Mouse (Mus musculus) midbrain, embryonic 13.5 days (tissue): Measurements from ENCODE around the gene Pofut2. TPM values are rescaled to one million over a fixed set of nuclear protein-coding genes. Genes with fewer than 3 reads are reported as not detected.

Experiments
- ATAC-seq: fragments of 200-750 bp; cut with Nextera tagmentation; 2 replicates; pipeline ENCODE4 v1.8.0; 2017; ENCODE audit warnings: mild to moderate bottlenecking, moderate TSS enrichment, moderate library complexity
- H3K27ac ChIP-seq: fragments of 300-500 bp; sonication (generic); 2 replicates; pipeline ENCODE4 v1.5.1; 2015; ENCODE audit warnings: inconsistent platforms, mild to moderate bottlenecking, moderate library complexity
- H3K27me3 ChIP-seq: fragments of 300-500 bp; sonication (generic); 2 replicates; pipeline ENCODE4 v1.6.1; 2015; ENCODE audit warnings: mild to moderate bottlenecking, inconsistent platforms
- H3K36me3 ChIP-seq: fragments of 300-500 bp; sonication (generic); 2 replicates; pipeline ENCODE4 v1.6.1; 2015; ENCODE audit warnings: mild to moderate bottlenecking, inconsistent platforms
- H3K4me1 ChIP-seq: fragments of 300-500 bp; sonication (generic); replicated peaks from 2 replicates; pipeline ENCODE4 v1.6.1; 2015; ENCODE audit warnings: inconsistent platforms
- H3K4me2 ChIP-seq: fragments of 300-500 bp; sonication (generic); replicated peaks from 2 replicates; pipeline ENCODE4 v1.6.1; 2015; ENCODE audit warnings: moderate library complexity, mild to moderate bottlenecking, inconsistent platforms
- H3K4me3 ChIP-seq: fragments of 300-500 bp; sonication (generic); replicated peaks from 2 replicates; pipeline ENCODE4 v1.5.1; 2015; ENCODE audit warnings: mild to moderate bottlenecking, inconsistent platforms
- H3K9ac ChIP-seq: fragments of 300-500 bp; sonication (generic); replicated peaks from 2 replicates; pipeline ENCODE4 v1.6.1; 2015; ENCODE audit warnings: mild to moderate bottlenecking, inconsistent platforms
- H3K9me3 ChIP-seq: fragments of 300-500 bp; sonication (generic); 2 replicates; pipeline ENCODE4 v1.6.1; 2016; ENCODE audit warnings: mild to moderate bottlenecking, inconsistent platforms
- whole genome bisulfite sequencing: fragments of 180-500 bp; shearing (Covaris S2); methylation state at CpG from one replicate; pipeline ENCODE4 v1.1.7; 2015; 5-methylcytosine and 5-hydroxymethylcytosine counted together
- polyA plus RNA-seq: library from polyadenylated mRNA; unstranded; fragments of >200 nt; fragmentation: Nextera tagmentation; extraction: Ambion mirVana; gene quantifications from 2 replicates; pipeline ENCODE4 v1.2.1, GENCODE M21; 2015

The Pofut2 gene
- polyA plus RNA-seq = 57.0 and 57.7 TPM in 2 replicates

DNA sequence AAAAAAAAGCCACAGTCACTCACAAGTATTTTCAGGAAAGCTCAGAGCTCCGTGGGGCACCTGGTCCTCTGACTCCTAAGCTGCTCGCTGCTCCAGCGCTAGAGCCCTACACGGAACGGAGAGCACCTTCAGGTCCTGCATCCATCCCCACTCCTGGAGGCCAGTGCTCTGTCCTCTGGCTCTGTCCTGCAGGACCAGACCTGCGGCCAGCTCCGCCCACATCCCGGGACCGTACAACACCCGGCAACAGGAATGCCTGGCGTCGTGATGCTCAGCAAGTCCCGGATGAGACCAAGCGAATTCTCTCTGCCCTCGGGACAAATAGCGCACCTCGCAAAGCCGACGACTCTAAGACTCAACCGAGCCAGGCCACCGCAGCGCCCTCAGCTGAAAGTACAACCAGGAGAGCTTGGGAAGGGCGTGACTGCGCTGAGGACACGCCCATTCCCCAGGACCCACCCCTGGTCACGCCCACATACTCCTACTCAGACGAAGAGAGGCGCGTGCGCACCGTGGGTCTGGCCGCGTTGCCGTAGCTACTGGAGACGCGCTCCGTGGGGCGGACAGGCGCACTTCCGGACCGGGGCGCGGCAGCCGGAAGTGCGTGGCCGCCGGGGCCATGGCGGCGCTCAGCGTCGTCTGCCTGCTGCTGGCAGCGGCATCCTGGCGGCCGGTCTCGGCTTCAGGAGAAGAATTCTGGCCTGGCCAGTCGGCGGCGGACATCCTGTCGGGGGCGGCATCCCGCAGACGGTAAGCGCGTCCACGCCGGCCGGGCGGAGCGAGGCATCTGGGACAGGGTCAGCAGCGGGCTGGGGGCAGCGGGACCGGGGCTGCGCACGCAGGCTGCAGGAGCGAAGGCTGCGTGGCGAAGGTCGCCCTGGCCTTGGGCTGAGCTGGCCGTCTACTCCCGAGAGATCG lies at the start of gene Pofut2:
Pofut2 (plus strand) TSS at position 515 of the 918 bp plus-strand sequence.
- under 1% methylated on average over 76 of the region's 81 CpGs for WGBS
- peak within 1 kb of the TSS; percentile 79 for H3K4me2 ChIP-seq
- peaks cover 21% of the 10 kb centered on the region for H3K4me1 ChIP-seq
- peak within 1 kb of the TSS; percentile 83 for H3K4me3 ChIP-seq
- peaks cover 34% of the 10 kb centered on the region for H3K36me3 ChIP-seq
- no peaks in the 10 kb centered on the region for H3K9me3 ChIP-seq
- peak; percentile 99 for ATAC-seq
- no peaks in the 10 kb centered on the region for H3K27me3 ChIP-seq
- H3K27ac ChIP-seq = peak within 1 kb of the TSS; percentile 88
- peak within 1 kb of the TSS; percentile 88 for H3K9ac ChIP-seq

- no peak overlapping the region for H3K9ac ChIP-seq
- no peaks in the 10 kb centered on the region for H3K27me3 ChIP-seq
- 0 out of 2 replicates have a peak, but pooled peaks cover 6% of the 10 kb centered on the region for H3K4me1 ChIP-seq
- ATAC-seq = no peak
- H3K27ac ChIP-seq = no peak overlapping the region
- no peak overlapping the region for H3K4me3 ChIP-seq
- WGBS = 48% methylated on average over 5 of the region's 5 CpGs
- H3K4me2 ChIP-seq = no peak overlapping the region
- H3K36me3 ChIP-seq = no peaks in the 10 kb centered on the region
- no peaks in the 10 kb centered on the region for H3K9me3 ChIP-seq
Observed at GRCm38 (mm10) chr10:77209261-77209660, 49.8 kb upstream of the Pofut2 start.

DNA sequence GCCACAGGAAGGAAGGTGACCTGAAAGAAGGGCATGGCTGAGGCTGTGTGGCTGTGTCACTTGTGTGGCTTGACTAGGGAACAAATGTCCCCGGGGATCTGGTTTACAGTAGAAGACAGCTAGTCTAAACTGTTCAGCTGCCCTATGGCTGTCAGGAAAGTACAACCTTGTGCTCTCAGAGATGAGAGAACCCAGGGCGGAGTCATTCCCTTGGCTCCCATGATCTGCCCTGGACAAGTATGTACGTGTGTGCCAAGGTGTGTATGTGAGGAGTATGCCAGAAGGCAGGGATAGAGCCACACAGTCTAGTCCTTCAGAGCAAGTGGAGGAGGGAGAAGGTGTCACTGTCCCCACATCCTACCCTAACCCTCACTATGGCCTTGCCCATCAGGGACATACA lies 48.4 kb upstream of the Pofut2 start:
- H3K4me3 ChIP-seq = no peak overlapping the region
- H3K9ac ChIP-seq = no peak overlapping the region
- no peak overlapping the region for H3K27ac ChIP-seq
- H3K36me3 ChIP-seq = no peaks in the 10 kb centered on the region
- no peaks in the 10 kb centered on the region for H3K9me3 ChIP-seq
- ATAC-seq = no peak
- H3K27me3 ChIP-seq = no peaks in the 10 kb centered on the region
- 97% methylated on average over 3 of the region's 3 CpGs for WGBS
- H3K4me2 ChIP-seq = no peak overlapping the region
- no peaks in the 10 kb centered on the region for H3K4me1 ChIP-seq

GRCm38 (mm10) chr10:77211116-77211570 lies 47.9 kb upstream of the Pofut2 start:
- ATAC-seq = no peak
- H3K36me3 ChIP-seq = no peaks in the 10 kb centered on the region
- no peak overlapping the region for H3K9ac ChIP-seq
- H3K27me3 ChIP-seq = no peaks in the 10 kb centered on the region
- H3K4me2 ChIP-seq = no peak overlapping the region
- no peak overlapping the region for H3K4me3 ChIP-seq
- no peak overlapping the region for H3K27ac ChIP-seq
- H3K4me1 ChIP-seq = no peaks in the 10 kb centered on the region
- no peaks in the 10 kb centered on the region for H3K9me3 ChIP-seq
- WGBS = 81% methylated on average over 11 of the region's 11 CpGs

DNA sequence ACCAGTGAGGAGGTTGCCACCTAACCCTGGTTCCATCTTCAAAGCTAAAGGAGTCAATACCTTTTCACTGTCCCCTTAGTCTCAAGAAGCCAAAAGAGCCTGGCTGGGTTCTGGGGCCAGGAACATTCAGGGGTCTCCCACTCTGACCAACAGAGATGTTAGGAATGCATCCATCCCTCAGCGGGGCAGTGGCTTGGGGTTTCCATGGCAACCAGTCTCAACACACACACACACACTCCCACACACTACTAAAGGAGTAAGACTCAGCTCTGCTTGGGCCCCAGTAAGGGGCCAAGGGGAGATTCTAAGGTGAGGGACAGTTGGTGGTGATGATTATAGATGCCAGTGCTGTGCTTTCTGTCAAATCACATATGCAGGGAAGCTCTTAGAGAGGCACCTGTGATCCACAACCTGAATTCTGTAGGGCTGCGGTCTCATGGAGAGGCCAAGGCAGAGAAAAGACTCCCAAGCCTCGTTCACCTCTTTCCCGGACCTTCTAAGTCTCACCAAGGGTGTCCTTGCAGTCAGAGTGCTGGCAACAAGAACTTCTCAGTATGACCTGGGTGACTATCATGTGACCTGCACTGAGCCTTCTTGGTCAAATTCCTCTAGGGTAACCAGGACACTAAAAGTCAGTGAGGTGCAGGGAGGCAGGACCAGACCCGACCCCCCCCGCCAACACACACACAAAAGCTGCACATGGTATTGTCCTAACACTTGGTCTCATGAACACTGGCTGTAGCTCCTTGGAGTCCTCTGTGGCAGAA lies 46.5 kb upstream of the Pofut2 start:
- H3K9ac ChIP-seq = no peak overlapping the region
- no peaks in the 10 kb centered on the region for H3K27me3 ChIP-seq
- no peaks in the 10 kb centered on the region for H3K9me3 ChIP-seq
- H3K4me2 ChIP-seq = no peak overlapping the region
- no peak overlapping the region for H3K4me3 ChIP-seq
- no peak overlapping the region for H3K27ac ChIP-seq
- 72% methylated on average over 6 of the region's 6 CpGs for WGBS
- no peaks in the 10 kb centered on the region for H3K4me1 ChIP-seq
- ATAC-seq = no peak
- H3K36me3 ChIP-seq = no peaks in the 10 kb centered on the region

- no peaks in the 10 kb centered on the region for H3K27me3 ChIP-seq
- ATAC-seq = no peak
- no peak overlapping the region for H3K4me2 ChIP-seq
- H3K9ac ChIP-seq = no peak overlapping the region
- H3K4me3 ChIP-seq = no peak overlapping the region
- 95% methylated on average over 5 of the region's 5 CpGs for WGBS
- H3K4me1 ChIP-seq = no peaks in the 10 kb centered on the region
- no peaks in the 10 kb centered on the region for H3K36me3 ChIP-seq
- H3K9me3 ChIP-seq = no peaks in the 10 kb centered on the region
- no peak overlapping the region for H3K27ac ChIP-seq
Observed at GRCm38 (mm10) chr10:77213483-77213882, 45.5 kb upstream of the Pofut2 start.

DNA sequence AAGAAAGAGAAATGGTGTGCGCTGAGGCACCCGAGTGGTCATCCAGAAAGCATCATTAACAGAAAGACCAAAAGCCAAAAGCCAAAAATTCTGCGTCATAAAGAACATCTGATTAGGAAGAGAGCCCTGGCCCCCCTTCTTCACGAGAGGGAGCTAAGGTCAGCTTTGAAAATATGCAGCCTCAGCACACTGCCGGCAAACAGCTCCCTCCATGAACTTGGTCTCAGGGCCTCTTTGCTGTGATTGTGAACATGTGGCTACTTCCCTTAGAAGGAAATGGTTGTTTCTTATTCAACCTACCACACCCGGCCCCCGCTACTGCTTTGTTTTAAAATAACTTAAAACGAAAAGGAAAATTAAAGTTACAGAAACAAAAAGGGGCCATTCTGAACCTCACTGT lies 44.4 kb upstream of the Pofut2 start:
- H3K4me2 ChIP-seq = no peak overlapping the region
- no peaks in the 10 kb centered on the region for H3K9me3 ChIP-seq
- no peaks in the 10 kb centered on the region for H3K36me3 ChIP-seq
- no peaks in the 10 kb centered on the region for H3K27me3 ChIP-seq
- H3K9ac ChIP-seq = no peak overlapping the region
- no peak for ATAC-seq
- no peaks in the 10 kb centered on the region for H3K4me1 ChIP-seq
- no peak overlapping the region for H3K27ac ChIP-seq
- WGBS = 83% methylated on average over 8 of the region's 8 CpGs
- H3K4me3 ChIP-seq = no peak overlapping the region

DNA sequence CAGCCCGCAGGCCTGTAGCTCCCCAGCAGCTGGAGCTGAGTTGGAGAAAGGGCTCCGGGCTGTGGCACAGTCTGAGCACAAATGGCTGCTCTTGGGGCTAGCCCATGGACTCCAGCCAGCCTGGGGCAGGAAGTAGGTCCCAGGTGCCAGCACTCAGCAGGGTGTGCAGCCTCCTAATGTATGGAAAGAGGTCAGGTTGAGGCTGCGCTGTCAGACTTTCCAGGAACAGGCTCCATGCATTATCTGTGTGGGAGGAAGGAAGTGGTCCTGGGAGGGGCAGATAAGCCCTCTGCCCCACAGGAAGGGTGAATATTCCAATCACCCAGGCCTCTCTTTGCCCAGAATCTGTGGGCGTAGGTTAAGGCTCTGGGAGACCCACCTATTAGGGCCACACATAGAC lies 43.4 kb upstream of the Pofut2 start:
- Histone ChIP-seq H3K27me3 (no peaks in the 10 kb centered on the region), H3K9ac (no peak overlapping the region), H3K27ac (0 out of 2 replicates have a peak overlapping the region, but pooled peaks have one; percentile 30), H3K4me3 (no peak overlapping the region), H3K36me3 (no peaks in the 10 kb centered on the region), H3K9me3 (no peaks in the 10 kb centered on the region), H3K4me1 (no peaks in the 10 kb centered on the region), H3K4me2 (no peak overlapping the region)
- 73% methylated on average over 4 of the region's 4 CpGs for WGBS
- ATAC-seq = no peak

- WGBS = 76% methylated on average over 2 of the region's 2 CpGs
- H3K4me3 ChIP-seq = no peak overlapping the region
- H3K4me2 ChIP-seq = no peak overlapping the region
- H3K4me1 ChIP-seq = no peaks in the 10 kb centered on the region
- no peak for ATAC-seq
- H3K27ac ChIP-seq = no peak overlapping the region
- no peaks in the 10 kb centered on the region for H3K36me3 ChIP-seq
- H3K9me3 ChIP-seq = no peaks in the 10 kb centered on the region
- H3K27me3 ChIP-seq = no peaks in the 10 kb centered on the region
- no peak overlapping the region for H3K9ac ChIP-seq
Observed at GRCm38 (mm10) chr10:77216313-77216712, 42.7 kb upstream of the Pofut2 start.

DNA sequence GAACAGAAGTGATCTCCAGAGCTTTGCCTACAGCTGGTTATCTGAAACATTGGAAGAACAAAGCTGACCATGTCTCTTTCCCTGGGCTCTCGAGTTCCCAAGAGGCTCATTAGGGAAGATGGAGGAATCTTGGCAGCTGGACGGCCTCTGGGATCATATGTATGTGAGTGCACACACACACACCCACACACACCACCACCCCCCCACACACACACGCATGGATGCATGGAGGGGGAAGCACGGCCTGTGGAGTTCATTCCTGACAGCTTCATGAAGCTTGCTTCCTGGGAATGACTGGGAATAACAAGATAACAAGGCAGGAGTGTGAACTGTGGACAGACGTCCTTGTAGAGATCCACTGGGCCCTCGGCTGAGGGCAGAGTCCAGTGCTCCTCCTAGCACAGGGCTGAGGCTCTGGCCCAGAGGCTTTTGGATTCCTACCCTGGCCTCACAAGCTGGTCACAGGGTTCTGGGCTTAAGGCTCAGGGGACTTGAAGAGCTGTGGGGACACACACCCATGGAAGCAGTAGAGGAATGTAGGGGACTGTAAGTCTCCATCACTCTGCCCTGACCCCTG lies 41.8 kb upstream of the Pofut2 start:
- Histone ChIP-seq H3K9me3 (no peaks in the 10 kb centered on the region), H3K9ac (no peak overlapping the region), H3K36me3 (no peaks in the 10 kb centered on the region), H3K4me2 (no peak overlapping the region), H3K4me1 (no peaks in the 10 kb centered on the region), H3K4me3 (no peak overlapping the region), H3K27ac (no peak overlapping the region), H3K27me3 (no peaks in the 10 kb centered on the region)
- no peak for ATAC-seq
- 84% methylated on average over 6 of the region's 6 CpGs for WGBS

GRCm38 (mm10) chr10:77218059-77218458 lies 41.0 kb upstream of the Pofut2 start:
- WGBS = 89% methylated on average over 4 of the region's 4 CpGs

More at GRCm38 (mm10) chr10:77218059-77218458, 41.0 kb upstream of the Pofut2 start:
- Histone ChIP-seq H3K9ac (no peak overlapping the region), H3K36me3 (no peaks in the 10 kb centered on the region), H3K4me3 (no peak overlapping the region), H3K4me2 (no peak overlapping the region), H3K9me3 (no peaks in the 10 kb centered on the region), H3K4me1 (no peaks in the 10 kb centered on the region), H3K27me3 (no peaks in the 10 kb centered on the region), H3K27ac (no peak overlapping the region)
- no peak for ATAC-seq
